Mouse (Mus musculus) forebrain, embryonic 15.5 days (tissue): Measurements from ENCODE around the gene Cln5. TPM values are rescaled to one million over a fixed set of nuclear protein-coding genes. Genes with fewer than 3 reads are reported as not detected.

Experiments used
- ATAC-seq: fragments of 200-750 bp; cut with Nextera tagmentation; replicated peaks from 2 replicates; pipeline ENCODE4 v1.8.0; 2017; ENCODE audit warnings: mild to moderate bottlenecking, moderate TSS enrichment, moderate library complexity
- H3K27ac ChIP-seq: fragments of 300-500 bp; sonication (generic); replicated peaks from 2 replicates; pipeline ENCODE4 v1.5.1; 2015; ENCODE audit warnings: mild to moderate bottlenecking, inconsistent platforms
- H3K27me3 ChIP-seq: fragments of 300-500 bp; sonication (generic); 2 replicates; pipeline ENCODE4 v1.6.1; 2015; ENCODE audit warnings: inconsistent platforms
- H3K36me3 ChIP-seq: fragments of 300-500 bp; sonication (generic); 2 replicates; pipeline ENCODE4 v1.6.1; 2015; ENCODE audit warnings: mild to moderate bottlenecking, inconsistent platforms
- H3K4me1 ChIP-seq: fragments of 300-500 bp; sonication (generic); 2 replicates; pipeline ENCODE4 v1.6.1; 2015; ENCODE audit warnings: inconsistent platforms
- H3K4me2 ChIP-seq: fragments of 300-500 bp; sonication (generic); replicated peaks from 2 replicates; pipeline ENCODE4 v1.6.1; 2015; ENCODE audit warnings: mild to moderate bottlenecking, inconsistent platforms
- H3K4me3 ChIP-seq: fragments of 300-500 bp; sonication (generic); 2 replicates; pipeline ENCODE4 v1.5.1; 2015; ENCODE audit warnings: mild to moderate bottlenecking, inconsistent platforms
- H3K9ac ChIP-seq: fragments of 300-500 bp; sonication (generic); replicated peaks from 2 replicates; pipeline ENCODE4 v1.6.1; 2015; ENCODE audit warnings: mild to moderate bottlenecking, inconsistent platforms
- H3K9me3 ChIP-seq: fragments of 300-500 bp; sonication (generic); 2 replicates; pipeline ENCODE4 v1.6.1; 2016; ENCODE audit warnings: inconsistent platforms
- WGBS: fragments of 180-500 bp; shearing (Covaris S2); methylation state at CpG from one replicate; pipeline ENCODE4 v1.1.7; 2015; ENCODE audit warnings: mixed read lengths; 5-methylcytosine and 5-hydroxymethylcytosine counted together
- polyA plus RNA-seq: library from polyadenylated mRNA; unstranded; fragments of >200 nt; fragmentation: Nextera tagmentation; extraction: Ambion mirVana; gene quantifications from 2 replicates; pipeline ENCODE4 v1.2.1, GENCODE M21; 2015

Cln5 gene
- polyA plus RNA-seq, 1 experiment from 2014 or later: 9.8 TPM

- H3K9ac ChIP-seq: no peak overlapping the region
- H3K9me3 ChIP-seq: no peaks in the 10 kb centered on the region
- no peak overlapping the region for H3K4me2 ChIP-seq
- peaks cover 5% of the 10 kb centered on the region; the same call in 1 of the 2 replicates for H3K4me1 ChIP-seq
- no peak overlapping the region for H3K4me3 ChIP-seq
- ATAC-seq: no peak
- H3K27ac ChIP-seq: no peak overlapping the region
- H3K27me3 ChIP-seq: no peaks in the 10 kb centered on the region
- H3K36me3 ChIP-seq: no peaks in the 10 kb centered on the region
- 8% methylated on average over 10 of the region's 10 CpGs for WGBS
Observed at GRCm38 (mm10) chr14:103065294-103066167, 4.5 kb upstream of the Cln5 start.

GRCm38 (mm10) chr14:103069465-103069863 lies 552 bp upstream of the Cln5 start:
- Histone ChIP-seq H3K9me3 (no peaks in the 10 kb centered on the region), H3K4me3 (peak overlapping the region; percentile 76), H3K36me3 (0 out of 2 replicates have a peak, but pooled peaks cover 2% of the 10 kb centered on the region), H3K27ac (peak overlapping the region; percentile 66), H3K27me3 (no peaks in the 10 kb centered on the region), H3K4me1 (peaks cover 10% of the 10 kb centered on the region), H3K9ac (peak overlapping the region; percentile 62), H3K4me2 (peak overlapping the region; percentile 87)
- WGBS: 10% methylated on average over 12 of the region's 12 CpGs
- no peak for ATAC-seq

- peak overlapping the region; percentile 76 for H3K4me3 ChIP-seq
- H3K9me3 ChIP-seq: no peaks in the 10 kb centered on the region
- no peaks in the 10 kb centered on the region for H3K27me3 ChIP-seq
- H3K4me2 ChIP-seq: peak overlapping the region; percentile 87
- H3K36me3 ChIP-seq: 0 out of 2 replicates have a peak, but pooled peaks cover 2% of the 10 kb centered on the region
- peak overlapping the region; percentile 62 for H3K9ac ChIP-seq
- H3K4me1 ChIP-seq: peaks cover 7% of the 10 kb centered on the region
- no peak for ATAC-seq
- 5% methylated on average over 10 of the region's 10 CpGs for WGBS
- no peak overlapping the region for H3K27ac ChIP-seq
Observed at GRCm38 (mm10) chr14:103070790-103071189, 774 bp downstream of the Cln5 start.

GRCm38 (mm10) chr14:103071471-103071870 lies 1.5 kb downstream of the Cln5 start:
- Histone ChIP-seq H3K4me3 (no peak overlapping the region), H3K36me3 (peaks cover 5% of the 10 kb centered on the region; the same call in 1 of the 2 replicates), H3K4me2 (no peak overlapping the region), H3K27ac (no peak overlapping the region), H3K4me1 (peaks cover 7% of the 10 kb centered on the region), H3K9me3 (no peaks in the 10 kb centered on the region), H3K9ac (no peak overlapping the region), H3K27me3 (no peaks in the 10 kb centered on the region)
- 93% methylated on average over 12 of the region's 12 CpGs for WGBS
- ATAC-seq: no peak

- H3K4me3 ChIP-seq: no peak overlapping the region
- H3K27ac ChIP-seq: no peak overlapping the region
- H3K27me3 ChIP-seq: no peaks in the 10 kb centered on the region
- H3K9me3 ChIP-seq: no peaks in the 10 kb centered on the region
- no peak overlapping the region for H3K4me2 ChIP-seq
- no peak for ATAC-seq
- WGBS: 88% methylated on average over 4 of the region's 4 CpGs
- no peak overlapping the region for H3K9ac ChIP-seq
- H3K4me1 ChIP-seq: peaks cover 7% of the 10 kb centered on the region
- peaks cover 14% of the 10 kb centered on the region; the same call in 1 of the 2 replicates for H3K36me3 ChIP-seq
Observed at GRCm38 (mm10) chr14:103072731-103073130, 2.7 kb downstream of the Cln5 start.

- no peak overlapping the region for H3K4me2 ChIP-seq
- 77% methylated on average over 8 of the region's 8 CpGs for WGBS
- H3K4me3 ChIP-seq: no peak overlapping the region
- H3K27ac ChIP-seq: no peak overlapping the region
- no peak for ATAC-seq
- peaks cover 7% of the 10 kb centered on the region for H3K4me1 ChIP-seq
- H3K36me3 ChIP-seq: peaks cover 15% of the 10 kb centered on the region; the same call in 1 of the 2 replicates
- no peak overlapping the region for H3K9ac ChIP-seq
- no peaks in the 10 kb centered on the region for H3K9me3 ChIP-seq
- no peaks in the 10 kb centered on the region for H3K27me3 ChIP-seq
Observed at GRCm38 (mm10) chr14:103073825-103074224, 3.8 kb downstream of the Cln5 start.

- Histone ChIP-seq H3K9ac (no peak overlapping the region), H3K4me3 (no peak overlapping the region), H3K27me3 (no peaks in the 10 kb centered on the region), H3K36me3 (peaks cover 15% of the 10 kb centered on the region; the same call in 1 of the 2 replicates), H3K4me1 (peaks cover 14% of the 10 kb centered on the region), H3K4me2 (no peak overlapping the region), H3K27ac (no peak overlapping the region), H3K9me3 (no peaks in the 10 kb centered on the region)
- ATAC-seq: no peak
- WGBS: 83% methylated on average over 7 of the region's 7 CpGs
Observed at GRCm38 (mm10) chr14:103075166-103075565, 5.2 kb downstream of the Cln5 start.

- Histone ChIP-seq H3K4me1 (peaks cover 7% of the 10 kb centered on the region; the same call in 1 of the 2 replicates), H3K27ac (no peak overlapping the region), H3K9ac (no peak overlapping the region), H3K27me3 (no peaks in the 10 kb centered on the region), H3K36me3 (peaks cover 15% of the 10 kb centered on the region; the same call in 1 of the 2 replicates), H3K4me2 (no peak overlapping the region), H3K4me3 (no peak overlapping the region), H3K9me3 (no peaks in the 10 kb centered on the region)
- ATAC-seq: no peak
- WGBS: 94% methylated on average over 9 of the region's 9 CpGs
Observed at GRCm38 (mm10) chr14:103077272-103078005, 7.4 kb downstream of the Cln5 start.

- ATAC-seq: 0 out of 2 replicates have a peak, but pooled peaks have one; percentile 23
- no peak overlapping the region; the same call in 1 of the 2 replicates for H3K27ac ChIP-seq
Observed at GRCm38 (mm10) chr14:103078006-103078912, 8.2 kb downstream of the Cln5 start.

GRCm38 (mm10) chr14:103079209-103079977 lies 9.4 kb downstream of the Cln5 start:
- WGBS: 69% methylated on average over 9 of the region's 9 CpGs
- Histone ChIP-seq H3K27me3 (no peaks in the 10 kb centered on the region), H3K9me3 (no peaks in the 10 kb centered on the region), H3K4me3 (no peak overlapping the region), H3K27ac (no peak overlapping the region), H3K36me3 (peaks cover 24% of the 10 kb centered on the region), H3K4me1 (peaks cover 7% of the 10 kb centered on the region; the same call in 1 of the 2 replicates), H3K9ac (no peak overlapping the region), H3K4me2 (no peak overlapping the region)
- ATAC-seq: peak; percentile 66

More at GRCm38 (mm10) chr14:103078006-103078912, 8.2 kb downstream of the Cln5 start:
- Histone ChIP-seq H3K9me3 (no peaks in the 10 kb centered on the region), H3K4me2 (no peak overlapping the region), H3K27me3 (no peaks in the 10 kb centered on the region), H3K4me1 (peaks cover 7% of the 10 kb centered on the region; the same call in 1 of the 2 replicates), H3K9ac (no peak overlapping the region), H3K36me3 (peaks cover 22% of the 10 kb centered on the region), H3K4me3 (no peak overlapping the region)
- WGBS: 87% methylated on average over 16 of the region's 16 CpGs
